Mouse (Mus musculus): ENCODE measurements around the gene 2210017I01Rik. TPM values are rescaled to one million over a fixed set of nuclear protein-coding genes. Genes with fewer than 3 reads are reported as not detected.

Gene 2210017I01Rik
- total and polyA plus RNA-seq, 2 experiments from 2014 or later, result not detected

DNA sequence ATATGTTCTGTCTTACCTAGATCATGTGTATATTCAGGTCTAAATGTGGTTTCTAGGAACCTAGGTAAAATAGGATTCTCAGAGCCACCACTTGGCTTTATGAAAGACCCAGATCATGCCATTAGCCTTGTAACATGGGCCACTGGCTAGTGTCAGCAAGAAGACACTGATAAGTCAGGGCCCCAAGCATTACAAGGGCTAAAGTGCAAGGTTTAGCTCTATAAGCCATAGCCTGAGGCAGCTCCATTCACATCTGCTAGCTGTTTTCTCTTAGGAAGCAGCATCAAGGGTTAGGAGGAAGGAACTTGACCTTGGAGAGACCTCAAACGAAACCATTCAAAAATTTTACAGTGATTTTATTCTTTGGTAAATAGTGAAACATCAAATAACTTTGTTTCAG lies 22.2 kb downstream of the 2210017I01Rik start:
- Histone ChIP-seq H3K4me2 (ENCODE audit: low read depth, low read length) (no peak overlapping the region), H3K9ac (replicated peaks; ENCODE audit: low read length) (no peak overlapping the region), H3K27ac (no peak overlapping the region), H3K4me1 (ENCODE audit: insufficient read depth, low read length) (no peaks in the 10 kb centered on the region), H3K4me3 (ENCODE audit: low read length) (no peak overlapping the region), H3K27me3 (ENCODE audit: insufficient read depth, low read length) (no peaks in the 10 kb centered on the region), H3K9me3 (ENCODE audit: low read length) (no peaks in the 10 kb centered on the region), H3K36me3 (ENCODE audit: insufficient read depth, low read length) (no peaks in the 10 kb centered on the region)
- 82% methylated on average over 1 of the region's 1 CpGs for WGBS
- ATAC-seq (no peak), DNase-seq (ENCODE audit: low spot score) (no peak)
- no peak for TF ChIP-seq CTCF (IDR thresholded peaks at IDR 0.05; ENCODE audit: low read depth)

DNA sequence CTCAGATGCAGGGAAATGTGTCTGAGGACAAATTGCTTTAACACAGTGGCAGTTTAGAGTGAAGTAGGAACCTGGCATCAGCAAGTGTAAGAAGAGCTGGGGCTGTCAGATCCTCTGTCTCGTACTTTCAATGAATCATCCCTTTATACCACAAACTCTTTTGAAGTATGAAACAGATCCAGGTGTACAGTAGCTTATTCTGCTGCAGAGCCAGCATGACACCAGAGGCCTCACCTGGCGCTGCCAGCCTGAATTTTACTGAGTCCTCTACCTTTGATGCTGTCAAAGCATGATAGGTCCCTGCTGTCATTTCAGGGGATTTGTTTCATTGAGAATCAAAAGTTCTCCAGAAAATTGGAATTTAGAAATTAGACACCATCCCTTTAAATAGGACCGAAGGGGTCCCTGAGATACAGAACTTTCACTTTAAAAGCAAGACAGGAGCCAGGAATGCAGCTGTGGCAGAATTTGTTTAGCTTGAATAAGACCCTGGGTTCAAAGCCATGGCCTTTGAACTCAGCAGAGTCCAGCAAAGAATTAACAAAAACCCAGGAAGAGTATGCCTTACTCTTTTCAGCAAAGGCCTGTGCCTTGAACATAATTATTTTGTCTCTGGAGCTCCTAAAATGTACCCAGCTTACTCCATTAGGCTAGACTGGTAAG lies 24.0 kb downstream of the 2210017I01Rik start:
- 76% methylated on average over 3 of the region's 3 CpGs for WGBS
- ATAC-seq, result no peak
- no peaks in the 10 kb centered on the region for H3K9me3 ChIP-seq (ENCODE audit: low read length)
- H3K4me1 ChIP-seq (ENCODE audit: insufficient read depth, low read length), result no peaks in the 10 kb centered on the region
- no peaks in the 10 kb centered on the region for H3K36me3 ChIP-seq (ENCODE audit: insufficient read depth, low read length)
- no peak overlapping the region for H3K9ac ChIP-seq (replicated peaks; ENCODE audit: low read length)
- TF ChIP-seq CTCF (IDR thresholded peaks at IDR 0.05; ENCODE audit: low read depth), result no peak
- H3K27me3 ChIP-seq (ENCODE audit: insufficient read depth, low read length), result no peaks in the 10 kb centered on the region
- no peak overlapping the region for H3K4me2 ChIP-seq (ENCODE audit: low read depth, low read length)
- no peak for DNase-seq (ENCODE audit: low spot score)
- H3K4me3 ChIP-seq (ENCODE audit: low read length), result no peak overlapping the region
- H3K27ac ChIP-seq, result no peak overlapping the region

DNA sequence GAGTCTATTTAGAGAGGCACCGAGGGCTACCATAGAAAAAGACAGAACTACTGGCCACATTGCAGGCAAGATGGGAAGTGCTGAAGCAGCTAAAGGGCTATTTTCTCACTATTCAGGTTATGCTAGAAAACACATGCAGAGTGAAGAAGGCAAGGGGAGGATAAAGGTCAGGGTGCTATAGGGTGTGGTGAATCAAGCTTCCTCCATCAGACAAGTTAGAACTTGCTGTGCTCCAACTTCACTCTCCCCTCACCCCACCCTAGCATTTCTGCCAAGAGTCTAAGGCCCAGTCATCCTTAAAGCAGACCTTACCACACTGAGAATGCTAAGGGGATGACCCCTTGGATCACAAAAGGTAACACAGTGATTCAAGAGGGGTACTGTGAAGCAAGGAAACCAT lies 27.8 kb downstream of the 2210017I01Rik start:
- TF ChIP-seq CTCF (IDR thresholded peaks at IDR 0.05; ENCODE audit: low read depth), result no peak
- H3K27ac ChIP-seq, result no peak overlapping the region
- no peak overlapping the region for H3K9ac ChIP-seq (replicated peaks; ENCODE audit: low read length)
- H3K4me1 ChIP-seq (ENCODE audit: insufficient read depth, low read length), result no peaks in the 10 kb centered on the region
- H3K9me3 ChIP-seq (ENCODE audit: low read length), result no peaks in the 10 kb centered on the region
- no peak overlapping the region for H3K4me2 ChIP-seq (ENCODE audit: low read depth, low read length)
- no peak for DNase-seq (ENCODE audit: low spot score)
- 76% methylated on average over 1 of the region's 1 CpGs for WGBS
- no peaks in the 10 kb centered on the region for H3K27me3 ChIP-seq (ENCODE audit: insufficient read depth, low read length)
- ATAC-seq, result no peak
- H3K36me3 ChIP-seq (ENCODE audit: insufficient read depth, low read length), result no peaks in the 10 kb centered on the region
- no peak overlapping the region for H3K4me3 ChIP-seq (ENCODE audit: low read length)

DNA sequence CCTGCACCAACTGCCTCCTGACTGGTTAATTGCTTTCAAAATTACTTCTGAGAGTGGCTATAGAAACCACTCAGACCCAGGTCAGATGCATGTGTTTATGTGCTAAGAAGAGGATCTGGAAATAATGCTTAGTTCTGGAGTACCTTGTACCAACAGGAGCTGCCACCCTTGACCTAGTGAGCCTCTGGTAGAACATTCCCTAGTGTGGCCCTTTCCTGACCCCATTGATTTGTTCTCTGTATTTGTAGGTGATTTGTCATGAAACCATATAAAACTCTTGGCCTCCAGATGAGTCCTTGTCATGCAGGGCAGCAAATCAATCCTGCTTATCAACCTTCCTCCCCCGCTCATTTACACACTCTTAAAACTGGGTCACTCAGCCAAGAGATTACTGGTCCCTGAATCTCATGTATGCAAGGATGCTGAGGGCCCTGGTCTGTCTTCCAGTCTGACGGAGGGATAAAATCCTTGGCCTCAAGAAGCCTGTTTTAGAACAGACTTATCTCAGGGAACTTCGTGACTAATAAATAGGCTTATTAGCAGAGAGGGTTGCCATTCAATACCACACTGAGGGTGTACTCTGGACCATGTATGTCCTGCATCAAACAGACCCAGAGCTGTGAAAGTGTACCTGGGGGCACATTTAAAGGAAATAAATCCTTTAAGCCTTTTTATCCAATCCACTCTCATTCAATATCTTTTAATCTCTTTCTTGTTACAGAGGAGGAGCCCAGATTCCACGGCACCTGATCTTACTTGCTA lies 28.5 kb downstream of the 2210017I01Rik start:
- no peaks in the 10 kb centered on the region for H3K27me3 ChIP-seq (ENCODE audit: insufficient read depth, low read length)
- H3K27ac ChIP-seq, result no peak overlapping the region
- WGBS, result 78% methylated on average over 4 of the region's 4 CpGs
- H3K9ac ChIP-seq (replicated peaks; ENCODE audit: low read length), result no peak overlapping the region
- no peak overlapping the region for H3K4me2 ChIP-seq (ENCODE audit: low read depth, low read length)
- no peaks in the 10 kb centered on the region for H3K36me3 ChIP-seq (ENCODE audit: insufficient read depth, low read length)
- no peak overlapping the region for H3K4me3 ChIP-seq (ENCODE audit: low read length)
- no peak for DNase-seq (ENCODE audit: low spot score)
- no peaks in the 10 kb centered on the region for H3K4me1 ChIP-seq (ENCODE audit: insufficient read depth, low read length)
- no peak for TF ChIP-seq CTCF (IDR thresholded peaks at IDR 0.05; ENCODE audit: low read depth)
- ATAC-seq, result no peak
- no peaks in the 10 kb centered on the region for H3K9me3 ChIP-seq (ENCODE audit: low read length)

DNA sequence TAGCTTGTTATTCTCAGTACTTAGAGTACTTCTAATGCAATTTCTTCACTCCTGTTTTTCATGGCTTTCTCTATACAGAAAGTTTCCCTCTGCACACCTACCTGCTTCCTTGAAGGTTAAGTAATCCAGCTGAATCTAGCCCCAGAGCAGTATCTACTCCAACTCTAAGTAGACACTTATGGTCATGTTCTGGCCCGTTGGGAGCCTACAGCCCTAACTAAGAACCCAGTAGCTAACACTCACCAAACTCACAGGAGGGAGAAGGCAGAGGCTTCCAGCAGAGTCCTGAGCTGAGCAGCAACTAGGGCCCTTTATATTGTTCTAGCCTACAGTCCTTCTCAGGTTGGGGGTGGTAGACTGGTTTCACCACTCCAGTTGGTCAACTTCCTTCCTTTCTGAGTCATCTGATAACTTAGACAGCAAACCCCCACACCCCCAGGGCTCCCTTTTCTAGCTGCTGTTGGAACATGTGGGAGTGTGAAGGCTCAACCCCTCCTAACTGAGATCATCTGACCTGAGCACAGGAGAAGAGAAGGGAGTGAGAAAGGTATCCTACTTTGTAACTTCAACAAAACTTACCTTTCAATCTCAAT lies 33.7 kb downstream of the 2210017I01Rik start, which contains the start of gene Ivl:
Gene Ivl (minus strand): TSS at position 287 of the 593 bp plus-strand sequence.
- Histone ChIP-seq H3K27me3 (ENCODE audit: insufficient read depth, low read length) (no peaks in the 10 kb centered on the region), H3K9ac (replicated peaks; ENCODE audit: low read length) (no peak within 1 kb of the TSS), H3K4me3 (ENCODE audit: low read length) (no peak within 1 kb of the TSS), H3K4me1 (ENCODE audit: insufficient read depth, low read length) (no peaks in the 10 kb centered on the region), H3K36me3 (ENCODE audit: insufficient read depth, low read length) (no peaks in the 10 kb centered on the region), H3K27ac (no peak within 1 kb of the TSS), H3K4me2 (ENCODE audit: low read depth, low read length) (no peak within 1 kb of the TSS), H3K9me3 (ENCODE audit: low read length) (no peaks in the 10 kb centered on the region)
- DNase-seq (ENCODE audit: low spot score) (no peak), ATAC-seq (no peak)
- 62% methylated on average over 1 of the region's 1 CpGs for WGBS
- no peak for TF ChIP-seq CTCF (IDR thresholded peaks at IDR 0.05; ENCODE audit: low read depth)

DNA sequence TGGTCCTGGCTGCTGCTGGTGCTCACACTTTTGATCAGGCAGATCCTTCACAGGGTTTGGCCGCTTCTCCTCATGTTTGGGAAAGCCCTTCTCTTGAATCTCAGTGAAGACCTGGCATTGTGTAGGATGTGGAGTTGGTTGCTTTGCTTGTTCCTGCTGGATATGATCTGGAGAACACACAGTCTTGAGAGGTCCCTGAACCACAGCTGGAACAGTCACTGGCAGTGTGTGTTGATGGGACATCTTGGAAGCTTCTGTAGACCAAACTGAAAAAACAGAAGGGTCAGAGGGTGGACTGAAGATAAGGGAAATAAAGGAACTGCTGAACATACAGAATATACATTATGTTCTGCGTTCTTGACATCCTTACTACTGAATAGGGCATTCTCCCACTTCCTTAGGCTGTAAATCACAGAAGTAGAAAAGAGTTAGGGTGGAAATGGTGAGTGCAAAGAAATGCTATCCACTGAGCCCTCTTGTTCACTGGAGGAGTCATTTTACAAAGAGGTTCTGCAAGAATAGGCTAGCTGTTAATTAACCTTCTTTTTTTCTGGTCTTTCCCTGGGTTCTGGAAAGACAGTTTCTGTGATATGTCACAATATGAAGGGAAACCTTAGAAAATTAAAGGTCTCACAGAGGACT lies 34.7 kb downstream of the 2210017I01Rik start:
- Histone ChIP-seq H3K4me2 (ENCODE audit: low read depth, low read length) (no peak overlapping the region), H3K27ac (no peak overlapping the region), H3K9ac (replicated peaks; ENCODE audit: low read length) (no peak overlapping the region), H3K9me3 (ENCODE audit: low read length) (no peaks in the 10 kb centered on the region), H3K4me1 (ENCODE audit: insufficient read depth, low read length) (no peaks in the 10 kb centered on the region), H3K36me3 (ENCODE audit: insufficient read depth, low read length) (no peaks in the 10 kb centered on the region), H3K27me3 (ENCODE audit: insufficient read depth, low read length) (no peaks in the 10 kb centered on the region), H3K4me3 (ENCODE audit: low read length) (no peak overlapping the region)
- DNase-seq (ENCODE audit: low spot score) (no peak), ATAC-seq (no peak)
- TF ChIP-seq CTCF (IDR thresholded peaks at IDR 0.05; ENCODE audit: low read depth), result no peak
- 71% methylated on average over 2 of the region's 2 CpGs for WGBS

Data from hindbrain, postnatal 0 days (tissue).